Mouse (Mus musculus): ENCODE results near the gene Gm28729.
"Not testable (repeated sequence)": the region's sequence is repeated elsewhere in the genome, so short reads cannot be mapped to it uniquely, and the experiment has no call there.

Gene Gm28729

DNA sequence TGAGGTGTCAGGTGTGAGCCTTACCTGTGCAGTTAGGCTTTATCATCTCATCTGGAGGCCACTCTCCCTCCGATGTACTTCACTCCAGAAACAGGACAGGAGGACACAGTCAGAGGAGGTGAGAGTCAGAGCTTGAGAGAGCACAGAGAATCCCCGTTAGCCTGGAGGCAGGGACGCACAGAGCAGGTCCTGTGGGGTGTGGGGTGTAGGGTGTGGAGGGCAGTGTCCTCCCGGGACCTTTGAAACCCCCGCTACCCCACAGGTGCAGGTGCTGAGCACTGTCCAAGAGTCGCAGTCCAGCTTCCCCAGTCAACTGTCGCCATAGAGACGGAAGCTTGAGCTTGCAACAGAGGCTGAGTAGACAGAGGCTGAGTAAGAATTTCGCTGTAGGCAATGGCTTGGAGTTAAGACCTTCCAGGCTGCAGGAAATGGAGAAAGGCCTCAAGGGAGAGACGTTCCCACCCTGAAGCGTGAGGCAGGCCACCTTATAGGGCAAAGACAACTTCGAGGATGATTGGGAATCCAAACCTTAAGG, at the start of gene Gm28729:
TSS of gene Gm28729 (minus strand) at position 293 of the 535 bp plus-strand sequence.
- DNase-seq: no peak

DNA sequence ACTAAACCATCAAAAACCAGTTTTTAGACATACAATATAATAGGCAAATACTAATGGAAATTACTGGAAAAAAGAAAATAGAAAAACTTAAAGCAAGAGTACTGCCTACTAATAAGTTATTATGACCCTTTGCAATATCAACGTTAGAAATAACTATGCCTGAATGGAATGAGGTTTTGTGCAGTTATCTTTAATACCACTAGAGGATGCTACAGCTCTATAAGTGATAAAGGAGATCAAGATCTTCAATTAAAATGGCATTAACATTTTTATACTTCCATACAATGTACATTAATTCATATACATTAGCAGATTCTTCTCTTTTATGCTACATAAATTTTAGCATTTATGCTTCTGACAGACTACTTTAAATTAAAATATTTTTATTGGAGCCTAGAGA, 48.2 kb upstream of the Gm28729 start:
- DNase-seq: no peak

DNA sequence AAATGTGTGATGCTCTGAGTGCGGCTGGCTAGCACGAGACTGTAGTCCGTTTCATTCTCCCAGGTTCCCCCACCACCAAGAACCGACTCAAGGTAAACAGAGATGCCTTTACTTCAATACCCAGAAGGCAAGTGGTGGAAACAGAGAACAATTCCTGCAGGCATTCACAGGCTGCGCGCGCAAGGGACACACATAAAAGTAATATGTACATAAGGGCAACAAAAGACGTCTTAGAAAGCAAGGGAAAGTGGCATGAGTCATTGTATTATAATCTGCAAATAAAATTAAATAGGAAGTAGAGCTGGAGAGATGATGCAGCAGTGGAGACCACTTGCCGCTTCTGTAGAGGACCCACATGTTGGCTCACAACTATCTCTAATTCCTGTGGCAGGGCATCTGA, 47.7 kb upstream of the Gm28729 start:
- no peak for DNase-seq

DNA sequence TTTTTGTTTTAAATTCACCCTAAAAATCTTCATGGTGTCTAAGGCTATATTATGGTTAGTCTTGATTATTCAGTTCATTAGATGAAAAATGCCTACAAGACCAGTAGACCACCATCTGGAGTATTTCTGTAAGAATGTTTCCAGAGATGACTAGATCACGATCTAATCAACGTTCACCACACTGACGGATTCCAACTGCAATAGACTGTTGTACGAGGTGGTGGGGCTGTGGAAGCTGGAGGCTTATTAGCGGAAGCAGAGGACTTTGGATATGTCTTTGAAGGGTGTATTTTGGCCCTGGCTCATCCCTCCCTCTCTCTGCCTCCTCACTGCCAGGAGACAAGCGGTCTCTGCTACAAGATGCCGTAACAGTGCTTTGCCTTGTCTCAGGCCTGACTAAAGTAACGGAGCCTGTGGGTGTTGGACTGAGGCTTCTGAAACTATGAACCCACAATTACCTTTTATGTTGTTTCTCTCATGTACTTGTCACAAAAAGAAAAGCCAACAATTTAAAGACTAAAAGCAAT, 41.5 kb upstream of the Gm28729 start:
- no peak for DNase-seq

DNA sequence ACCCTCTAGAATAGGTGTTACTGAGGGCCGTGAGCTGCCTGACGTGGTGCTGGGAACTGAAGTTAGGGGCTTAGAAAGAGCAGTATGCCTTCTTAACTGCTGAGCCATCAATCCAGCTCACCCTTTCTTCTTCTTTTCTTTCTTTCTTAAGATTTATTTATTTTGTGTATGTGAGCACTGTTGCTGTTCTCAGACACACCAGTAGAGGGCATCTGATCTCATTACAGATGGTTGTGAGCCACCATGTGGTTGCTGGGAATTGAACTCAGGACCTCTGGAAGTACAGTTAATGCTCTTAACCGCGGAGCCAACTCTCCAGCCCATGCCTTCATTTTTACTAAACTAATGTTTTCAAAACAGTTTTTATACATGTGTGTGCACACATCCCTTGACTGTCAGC, 38.4 kb upstream of the Gm28729 start:
- no peak for DNase-seq

DNA sequence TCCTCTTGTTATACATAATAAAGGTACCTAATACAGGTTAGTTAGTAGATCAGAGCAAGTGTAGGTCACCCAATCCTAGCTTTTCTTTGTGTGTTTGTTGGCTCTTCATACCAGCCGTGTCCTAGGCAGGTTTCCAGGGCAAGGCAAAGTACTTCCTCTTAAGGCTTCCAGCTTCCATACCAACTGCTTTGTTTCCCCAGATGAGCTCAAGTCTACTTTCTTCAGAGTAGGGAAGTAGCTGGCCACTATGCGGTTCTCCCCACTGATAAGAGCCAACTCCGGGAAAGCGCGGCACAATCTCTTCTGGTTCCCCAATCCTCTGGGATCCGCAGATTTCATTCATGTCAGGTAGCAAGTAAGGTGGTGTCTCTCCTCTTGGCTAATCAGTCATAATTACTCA, 34.1 kb upstream of the Gm28729 start:
- DNase-seq: no peak

DNA sequence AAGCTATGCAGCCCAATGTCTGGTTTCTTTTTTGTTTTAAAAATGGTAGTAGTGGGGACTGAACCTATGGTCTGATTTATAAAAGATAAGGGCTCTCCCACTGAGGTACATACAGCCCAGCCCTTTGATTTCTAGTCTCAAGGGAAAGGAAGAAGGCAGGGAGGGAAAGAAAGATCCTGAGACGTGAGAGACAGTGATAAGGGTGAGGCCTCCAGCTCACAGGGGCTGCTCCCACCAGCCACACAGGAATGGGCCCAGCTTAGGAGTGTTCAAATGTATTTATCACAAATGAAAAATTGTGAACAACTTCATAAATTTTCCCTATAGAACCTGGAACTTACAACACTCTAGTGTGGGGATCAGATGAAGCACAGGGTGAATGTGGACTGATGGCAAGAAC, 33.5 kb upstream of the Gm28729 start:
- DNase-seq: no peak

DNA sequence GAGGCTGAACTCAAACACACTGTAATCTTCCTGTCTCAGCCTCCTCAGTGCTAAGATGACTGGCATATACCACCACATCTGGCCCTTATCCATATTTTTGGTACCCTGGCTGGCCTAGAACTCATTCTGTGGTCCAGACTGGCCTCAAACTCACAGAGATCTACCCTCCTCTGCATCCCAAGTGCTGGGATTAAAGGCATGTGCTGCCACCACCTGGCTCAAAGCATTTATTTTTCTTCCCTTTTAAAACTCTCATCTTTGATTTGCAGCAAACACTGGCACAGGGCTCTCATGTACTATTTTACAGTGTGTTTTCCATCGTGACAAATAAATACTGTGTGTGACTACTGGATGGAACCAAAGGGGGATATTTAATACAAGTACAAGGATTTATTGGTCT, 29.0 kb upstream of the Gm28729 start:
- DNase-seq: no peak

DNA sequence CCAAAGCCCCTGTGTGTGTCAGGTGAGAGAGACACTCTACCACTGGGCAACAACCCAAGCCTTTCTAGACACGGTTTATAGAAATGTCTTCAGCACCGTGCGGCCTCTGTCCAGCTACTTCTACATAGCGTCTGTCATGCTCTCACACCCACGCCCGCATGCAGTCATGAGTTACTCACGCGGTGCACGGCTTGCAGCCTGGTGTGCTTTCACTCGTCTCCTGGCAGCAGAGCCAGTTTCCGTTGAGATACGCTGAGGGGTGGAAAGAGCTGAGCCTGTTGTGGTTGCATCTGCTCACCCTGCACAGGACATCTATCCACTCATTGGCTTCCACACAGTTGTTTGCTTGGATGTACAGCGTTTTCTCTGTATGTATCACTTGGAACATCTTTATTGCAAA, 20.3 kb upstream of the Gm28729 start:
- peak; percentile 52 for DNase-seq

DNA sequence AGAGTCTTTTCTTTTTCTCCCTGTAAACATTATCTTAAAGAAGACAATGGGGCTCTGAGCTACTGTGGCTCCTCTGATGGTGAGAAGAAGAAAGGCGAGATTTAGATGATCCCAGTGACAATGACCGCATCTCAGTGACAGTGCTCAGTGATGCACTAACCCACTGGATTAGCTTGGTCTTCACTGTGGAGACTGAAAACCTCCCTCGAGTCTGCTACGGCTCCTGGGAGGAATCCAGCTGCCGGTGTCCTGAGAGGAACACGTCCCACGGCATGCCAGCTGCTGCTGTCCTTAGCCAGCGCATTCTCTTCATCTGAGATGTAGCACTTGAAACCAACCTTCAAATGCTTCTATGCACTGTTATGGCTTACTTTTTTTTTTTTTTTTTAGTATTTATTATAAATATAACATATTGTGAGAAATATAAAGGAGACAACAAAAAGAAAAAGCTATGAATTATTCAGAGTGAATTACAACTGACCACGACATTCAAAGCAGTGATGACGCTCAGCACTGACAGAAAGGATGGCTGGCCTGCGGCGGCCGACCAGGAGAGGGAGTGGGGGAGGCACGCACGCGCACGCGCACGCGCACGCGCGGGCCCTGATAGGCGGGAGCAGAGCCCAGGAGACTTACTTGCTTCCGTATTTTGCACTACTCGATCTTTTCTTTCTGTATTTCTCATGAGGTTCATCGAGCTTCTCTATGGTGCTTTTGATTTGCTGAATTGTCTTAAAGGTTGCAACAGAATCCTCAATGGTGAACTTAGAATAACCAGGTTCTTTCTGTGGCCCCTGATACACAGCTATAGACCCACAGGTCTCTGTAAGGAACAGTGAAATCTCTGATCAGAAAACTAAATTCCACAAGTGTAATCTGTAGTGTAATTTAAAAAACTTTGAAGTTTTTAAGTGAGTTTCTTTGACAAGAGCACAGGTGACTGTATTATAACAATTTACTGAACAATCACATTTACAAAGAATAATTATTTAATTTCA, 18.9 kb upstream of the Gm28729 start:
- peak; percentile 53 for DNase-seq

DNA sequence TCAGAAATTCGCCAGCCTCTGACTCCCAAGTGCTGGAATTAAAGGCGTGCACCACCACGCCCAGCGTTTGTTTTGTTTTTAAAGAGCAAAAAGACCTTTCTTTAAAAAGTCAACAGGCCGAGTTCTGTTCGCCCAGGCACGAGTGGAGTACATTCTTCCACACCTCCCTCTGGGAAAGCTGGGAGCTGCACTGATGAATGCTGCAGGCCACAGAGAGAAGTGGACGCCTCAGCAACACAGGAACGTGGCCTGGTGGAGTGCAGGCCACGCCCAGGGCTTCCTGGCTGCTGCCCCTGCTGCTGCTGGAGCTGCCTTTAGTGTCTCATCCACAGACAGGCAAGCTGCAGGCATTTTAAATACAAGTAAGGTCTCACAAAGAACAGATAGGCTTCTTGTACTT, 13.9 kb upstream of the Gm28729 start:
- DNase-seq: no peak

DNA sequence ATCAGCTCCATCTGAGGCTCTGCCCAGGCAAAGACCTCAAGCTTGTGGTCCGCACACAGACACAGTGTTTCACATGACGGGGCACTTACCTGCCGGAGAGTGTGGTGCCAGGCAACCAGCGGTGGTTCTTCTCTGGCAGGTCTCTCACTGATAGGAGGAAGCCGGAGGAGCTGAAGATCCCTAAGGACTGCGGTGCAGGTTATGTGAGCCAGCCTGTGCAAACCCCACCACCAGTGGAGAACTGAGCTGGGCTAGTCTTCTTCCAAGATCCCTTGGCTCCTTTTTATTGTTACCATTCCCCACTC, 12.5 kb upstream of the Gm28729 start:
- no peak for DNase-seq

DNA sequence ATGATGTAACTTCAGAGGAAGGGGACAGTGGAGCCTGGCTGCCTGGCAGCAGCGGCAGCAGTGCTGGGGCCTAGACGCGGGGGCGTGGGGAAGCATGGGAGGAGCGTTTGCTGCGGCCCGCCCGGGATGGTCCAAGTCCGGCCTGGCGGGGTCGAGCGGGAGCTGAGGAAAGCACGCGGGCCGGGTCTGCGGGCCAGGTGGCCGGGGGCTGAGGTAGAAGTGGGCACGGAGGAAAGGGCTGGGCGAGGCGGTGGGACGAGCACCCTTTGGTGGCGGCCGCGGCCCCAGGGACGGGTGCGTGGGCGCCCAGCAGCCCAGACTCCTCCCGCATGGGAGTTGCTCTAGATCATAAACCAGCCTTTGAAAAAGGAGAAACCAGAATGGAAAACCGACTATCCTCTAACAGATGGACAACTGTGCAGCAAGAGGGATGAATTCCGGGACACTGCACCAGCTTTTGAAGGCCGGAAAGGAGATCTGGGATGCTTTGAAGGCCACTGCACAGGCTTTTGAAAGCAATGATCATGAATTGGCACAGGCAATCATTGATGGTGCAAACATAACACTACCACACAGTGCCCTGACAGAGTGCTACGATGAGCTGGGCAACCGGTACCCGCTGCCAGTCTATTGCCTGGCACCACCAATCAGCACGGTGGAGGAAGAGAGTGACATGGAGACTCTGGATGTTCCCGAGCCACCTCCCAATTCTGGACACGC, 12.0 kb upstream of the Gm28729 start:
- DNase-seq: peak; percentile 43

DNA sequence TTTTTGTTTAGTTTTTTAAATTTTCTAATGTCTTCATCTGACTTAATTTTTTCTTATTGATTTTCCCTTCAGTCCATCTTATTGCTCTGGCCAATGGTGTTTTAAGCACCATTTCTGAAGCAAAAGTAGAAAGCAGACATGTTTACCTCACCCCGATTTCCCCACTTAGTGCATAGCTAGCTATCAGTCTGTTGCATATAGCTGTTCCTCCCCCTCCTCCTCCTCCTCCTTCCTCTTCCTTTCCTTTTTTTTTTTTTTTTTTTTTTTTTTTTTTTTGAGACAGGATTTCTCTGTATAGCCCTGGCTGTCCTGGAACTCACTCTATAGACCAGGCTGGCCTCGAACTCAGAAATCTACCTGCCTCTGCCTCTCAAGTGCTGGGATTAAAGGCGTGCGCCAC, 11.0 kb upstream of the Gm28729 start:
- not testable (repeated sequence) for DNase-seq

DNA sequence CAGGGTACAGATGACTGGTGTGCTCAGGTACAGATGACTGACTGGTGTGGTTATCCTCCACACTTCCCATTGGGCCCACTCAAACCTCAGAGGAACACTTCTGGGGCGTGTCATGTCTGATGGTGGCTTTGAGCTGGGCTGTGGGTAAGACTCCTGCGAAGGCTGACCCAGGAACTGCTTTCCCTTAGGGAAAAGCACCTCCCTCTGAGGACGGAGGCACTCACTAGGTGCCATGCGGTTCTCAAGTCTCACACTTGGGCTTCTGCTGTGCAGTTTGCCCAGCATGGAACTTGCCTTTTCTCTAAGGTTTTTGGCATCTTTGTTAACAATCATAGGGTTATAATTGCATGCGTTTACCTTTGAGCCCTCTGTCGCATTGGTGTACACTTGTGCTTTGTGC, 10.4 kb upstream of the Gm28729 start:
- DNase-seq: no peak

DNA sequence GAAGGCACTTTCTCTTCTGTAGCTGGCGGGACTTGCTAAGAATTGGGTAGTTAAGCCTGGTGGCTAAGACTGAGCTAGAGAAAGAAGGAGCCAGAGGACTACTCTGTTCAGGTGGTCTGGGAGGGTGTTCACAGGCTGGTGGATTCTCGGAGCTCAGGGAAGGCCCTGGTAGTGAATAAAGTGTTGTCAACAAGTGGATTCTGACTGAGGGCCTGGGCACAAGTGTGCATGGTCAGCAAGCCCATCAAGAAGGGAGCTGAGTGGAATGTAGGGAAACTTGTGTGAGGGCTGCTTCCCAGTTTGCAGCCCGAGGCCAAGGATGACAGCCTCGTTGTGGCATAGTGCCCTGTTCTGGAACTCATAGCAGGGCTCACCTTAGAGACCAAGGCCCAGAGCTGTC, 9.2 kb upstream of the Gm28729 start:
- DNase-seq: no peak

DNA sequence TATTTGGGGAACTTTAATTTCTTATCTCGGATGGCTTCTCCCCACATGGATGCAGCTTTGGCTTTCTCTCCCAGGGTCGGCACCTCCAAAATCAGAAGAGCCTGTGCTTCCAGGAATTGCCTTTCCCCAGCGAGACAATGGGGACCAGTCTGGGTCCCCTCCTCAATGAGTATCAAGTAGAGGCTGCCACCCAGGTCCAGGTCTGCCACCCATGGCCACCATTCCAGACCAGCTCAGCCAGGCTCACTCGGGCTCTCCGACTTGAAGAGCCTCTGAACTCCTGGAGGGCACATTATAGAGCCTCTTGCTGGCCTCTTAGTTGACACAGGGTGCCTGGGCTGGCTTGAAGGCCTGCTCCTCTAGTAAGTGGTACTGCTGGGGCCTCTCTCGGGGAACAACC, 8.4 kb upstream of the Gm28729 start:
- DNase-seq: no peak

DNA sequence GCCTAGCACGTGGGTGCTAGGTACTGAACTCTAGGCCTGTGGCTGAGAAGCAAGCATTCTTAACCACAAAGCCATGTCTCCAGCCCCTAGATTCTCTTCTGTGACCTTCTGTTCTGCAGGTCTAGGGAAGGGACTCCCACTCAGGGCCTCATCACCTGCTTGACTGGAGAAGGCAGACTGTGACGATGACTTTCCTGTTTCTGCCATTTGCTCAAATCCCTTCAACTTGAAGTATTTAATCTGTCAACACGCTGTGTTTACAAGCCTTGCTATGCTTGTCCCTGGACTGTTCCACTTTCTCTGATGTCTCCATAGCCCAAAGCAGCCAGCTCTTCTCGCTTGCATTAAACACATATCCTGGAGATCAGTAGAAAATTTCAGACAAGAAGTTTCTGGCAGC, 7.5 kb upstream of the Gm28729 start:
- no peak for DNase-seq

DNA sequence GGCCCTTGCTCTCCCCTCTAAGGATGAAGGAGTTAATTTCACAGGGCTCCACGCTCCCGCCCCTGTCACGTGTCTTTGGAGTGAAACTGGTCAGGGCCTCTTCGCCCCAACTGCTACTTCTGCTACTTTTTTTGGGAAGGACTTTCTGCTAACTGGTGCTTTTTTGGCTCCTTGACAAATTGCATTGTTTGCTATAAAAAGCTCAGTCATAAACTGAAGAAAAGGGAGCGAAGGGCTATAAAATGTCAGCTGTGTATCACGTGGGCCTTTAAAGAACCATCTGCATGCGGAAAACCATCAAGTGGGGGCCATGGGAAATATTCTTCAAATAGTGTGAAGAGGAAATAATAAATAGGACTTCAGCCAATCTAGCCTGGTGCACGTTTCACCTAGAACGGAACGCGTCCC, 5.6 kb upstream of the Gm28729 start:
- DNase-seq: no peak

DNA sequence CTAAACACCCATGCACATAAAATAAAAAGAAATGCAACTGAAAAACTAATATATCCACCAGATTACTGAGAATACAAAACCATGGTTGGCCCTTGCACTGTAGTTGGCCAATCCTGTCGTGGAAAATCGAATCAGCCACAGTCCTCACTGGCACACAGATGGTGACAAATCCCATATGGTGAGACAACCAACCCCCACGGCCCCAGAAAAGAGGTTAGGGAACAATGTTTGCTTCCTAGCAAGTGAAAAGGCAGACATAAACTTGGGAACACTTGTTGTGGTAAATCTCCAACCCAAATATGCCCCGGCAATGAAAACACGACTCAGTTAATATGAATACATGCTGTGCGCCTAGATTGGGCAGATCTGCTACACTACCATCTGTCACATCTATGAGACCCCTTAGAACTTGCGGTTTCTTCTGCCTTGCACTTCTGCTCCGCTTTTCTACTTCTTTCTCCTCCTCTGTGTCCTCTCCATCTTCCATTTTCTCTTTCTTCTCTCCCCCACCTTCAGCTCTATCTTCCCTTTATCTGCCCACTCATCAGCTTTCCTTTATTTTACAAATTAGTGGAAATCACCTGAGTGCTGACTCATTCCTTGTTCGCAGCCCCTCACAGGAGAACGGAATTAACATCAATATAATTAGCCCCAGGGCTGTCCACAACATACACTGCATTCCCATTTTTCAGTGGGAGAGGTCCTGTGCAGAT, 5.1 kb upstream of the Gm28729 start:
- DNase-seq: no peak

DNA sequence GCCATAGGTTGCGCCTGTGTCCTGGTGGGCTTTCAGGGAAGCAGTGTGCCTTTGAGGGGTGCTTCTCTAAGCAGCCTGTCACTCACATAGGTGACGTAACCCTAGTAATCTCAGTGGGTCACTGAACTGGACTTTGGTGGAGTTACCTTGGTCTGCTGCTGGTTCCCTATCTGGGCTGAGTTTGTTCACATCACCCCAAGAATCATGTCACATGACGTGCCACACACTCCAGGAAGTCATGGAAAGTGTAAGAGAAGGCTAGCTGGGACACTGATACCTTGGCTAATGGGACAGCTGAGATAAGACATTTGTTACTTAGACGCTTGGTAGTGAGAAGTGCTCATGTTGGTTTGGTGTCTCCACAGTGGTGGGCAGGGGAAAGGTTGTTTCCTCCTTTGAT, 947 bp upstream of the Gm28729 start:
- DNase-seq: no peak

DNA sequence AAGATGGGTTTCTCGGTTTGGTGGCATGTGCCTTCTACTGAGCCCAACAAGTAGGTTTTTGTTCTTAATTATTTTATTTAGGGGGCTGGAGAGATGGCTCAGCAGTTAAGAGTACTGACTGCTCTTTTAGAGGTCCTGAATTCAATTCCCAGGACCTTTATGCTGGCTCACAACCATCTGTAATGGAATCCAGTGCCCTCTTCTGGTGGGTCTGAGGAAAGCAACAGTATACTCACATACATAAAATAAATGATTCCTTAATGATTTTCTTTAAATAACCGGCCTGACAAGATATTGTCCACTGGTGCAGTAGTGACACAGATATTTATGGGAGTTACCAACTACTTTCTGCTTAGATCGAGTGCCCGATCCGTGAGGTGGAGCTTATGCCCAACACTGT, 1.9 kb downstream of the Gm28729 start:
- DNase-seq: no peak

DNA sequence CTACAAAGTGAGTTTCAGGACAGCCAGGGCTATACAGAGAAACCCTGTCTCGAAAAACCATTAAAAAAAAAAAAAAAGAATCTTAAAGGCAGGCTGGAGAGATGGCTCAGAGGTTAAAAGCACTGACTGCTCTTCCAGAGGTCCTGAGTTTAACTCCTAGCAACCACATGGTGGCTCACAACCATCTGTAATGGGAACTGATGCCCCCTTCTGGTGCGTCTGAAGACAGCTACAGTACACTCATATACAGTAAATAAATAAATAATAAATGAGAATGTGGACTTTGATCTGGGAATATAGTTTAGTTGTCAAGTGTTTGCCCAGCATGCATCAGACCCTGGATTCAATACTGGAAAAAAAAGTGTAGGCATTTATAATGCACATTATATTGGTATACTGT, 3.5 kb downstream of the Gm28729 start:
- not testable (repeated sequence) for DNase-seq
